Mouse (Mus musculus): ENCODE data around the gene 1700067K01Rik. TPM values are rescaled to one million over a fixed set of nuclear protein-coding genes. Genes with fewer than 3 reads are reported as not detected.

1700067K01Rik gene
- 0.68 and 0.99 TPM in 2 replicates for polyA plus RNA-seq (2016; fragmentation: Nextera tagmentation; extraction: Ambion mirVana)

DNA sequence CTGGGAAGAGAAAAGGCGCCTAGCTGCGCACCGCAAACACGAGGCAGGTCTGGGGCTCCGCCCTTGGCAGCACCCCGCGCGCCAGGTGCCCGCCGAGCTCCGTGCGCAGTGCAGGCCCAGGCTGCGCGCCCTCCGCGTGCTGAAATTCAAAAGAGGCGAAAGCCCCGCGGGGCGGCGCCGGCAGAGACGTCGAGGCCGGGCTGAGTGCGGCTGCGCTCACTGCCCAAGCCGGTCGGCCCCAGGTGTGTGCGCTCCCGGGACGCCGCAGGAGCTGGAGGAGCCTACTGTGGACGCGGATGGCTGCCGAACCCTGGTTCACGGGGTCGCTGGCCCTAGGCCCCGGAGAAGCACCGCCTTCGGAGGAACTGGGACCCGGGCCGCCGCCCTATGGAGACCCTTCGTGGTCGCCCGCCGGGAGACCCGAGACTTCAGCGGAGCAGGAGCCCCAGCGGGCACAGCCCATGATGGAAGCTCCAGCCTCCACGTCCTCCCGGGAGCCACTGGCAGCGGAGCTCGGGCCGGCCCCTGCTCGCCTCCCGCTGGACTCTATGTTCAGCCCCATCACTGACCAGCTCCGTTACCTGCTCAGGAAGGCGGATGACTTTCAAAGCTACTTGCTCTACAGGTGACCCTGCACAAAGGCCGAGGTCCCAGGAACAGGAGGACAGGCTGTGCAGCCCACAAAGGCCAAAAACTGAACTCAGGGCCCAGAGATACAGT is at the start of gene 1700067K01Rik:
1700067K01Rik (plus strand) TSS at position 222 of the 720 bp plus-strand sequence.
- Histone ChIP-seq H3K36me3 (peaks cover 33% of the 10 kb centered on the region), H3K9me3 (replicated peaks) (no peaks in the 10 kb centered on the region), H3K4me3 (peak within 1 kb of the TSS; percentile 43), H3K4me1 (peaks cover 56% of the 10 kb centered on the region), H3K27me3 (ENCODE audit: low read depth, poor library complexity, severe bottlenecking) (peaks cover 57% of the 10 kb centered on the region), H3K27ac (replicated peaks) (peak within 1 kb of the TSS; percentile 42)
- WGBS = 17% methylated on average over 61 of the region's 61 CpGs
- peak; percentile 37 for DNase-seq (ENCODE audit: low spot score)

DNA sequence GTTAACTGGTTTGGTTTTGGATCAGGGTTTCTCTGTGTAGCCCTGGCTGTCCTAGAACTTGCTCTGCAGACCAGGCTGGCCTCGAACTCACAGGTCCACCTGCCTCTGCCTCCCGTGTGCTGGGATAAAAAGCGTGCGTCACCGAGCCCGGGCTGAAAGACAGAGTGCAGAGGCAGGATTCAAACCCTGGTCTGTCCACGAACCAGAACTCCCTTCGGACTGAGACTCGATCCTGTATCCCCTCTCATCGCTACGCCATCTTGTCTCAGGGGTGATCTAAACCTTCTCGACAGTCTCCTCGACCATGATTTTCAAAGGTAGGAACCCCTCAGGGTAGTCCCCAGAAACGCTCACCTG is 46.6 kb upstream of the 1700067K01Rik start:
- Histone ChIP-seq H3K4me3 (peak overlapping the region; percentile 81), H3K27ac (replicated peaks) (peak overlapping the region; percentile 78), H3K27me3 (ENCODE audit: low read depth, poor library complexity, severe bottlenecking) (no peaks in the 10 kb centered on the region), H3K36me3 (peaks cover 15% of the 10 kb centered on the region), H3K9me3 (replicated peaks) (no peaks in the 10 kb centered on the region), H3K4me1 (peaks cover 21% of the 10 kb centered on the region)
- no peak for DNase-seq (ENCODE audit: low spot score)
- 2% methylated on average over 14 of the region's 14 CpGs for WGBS

DNA sequence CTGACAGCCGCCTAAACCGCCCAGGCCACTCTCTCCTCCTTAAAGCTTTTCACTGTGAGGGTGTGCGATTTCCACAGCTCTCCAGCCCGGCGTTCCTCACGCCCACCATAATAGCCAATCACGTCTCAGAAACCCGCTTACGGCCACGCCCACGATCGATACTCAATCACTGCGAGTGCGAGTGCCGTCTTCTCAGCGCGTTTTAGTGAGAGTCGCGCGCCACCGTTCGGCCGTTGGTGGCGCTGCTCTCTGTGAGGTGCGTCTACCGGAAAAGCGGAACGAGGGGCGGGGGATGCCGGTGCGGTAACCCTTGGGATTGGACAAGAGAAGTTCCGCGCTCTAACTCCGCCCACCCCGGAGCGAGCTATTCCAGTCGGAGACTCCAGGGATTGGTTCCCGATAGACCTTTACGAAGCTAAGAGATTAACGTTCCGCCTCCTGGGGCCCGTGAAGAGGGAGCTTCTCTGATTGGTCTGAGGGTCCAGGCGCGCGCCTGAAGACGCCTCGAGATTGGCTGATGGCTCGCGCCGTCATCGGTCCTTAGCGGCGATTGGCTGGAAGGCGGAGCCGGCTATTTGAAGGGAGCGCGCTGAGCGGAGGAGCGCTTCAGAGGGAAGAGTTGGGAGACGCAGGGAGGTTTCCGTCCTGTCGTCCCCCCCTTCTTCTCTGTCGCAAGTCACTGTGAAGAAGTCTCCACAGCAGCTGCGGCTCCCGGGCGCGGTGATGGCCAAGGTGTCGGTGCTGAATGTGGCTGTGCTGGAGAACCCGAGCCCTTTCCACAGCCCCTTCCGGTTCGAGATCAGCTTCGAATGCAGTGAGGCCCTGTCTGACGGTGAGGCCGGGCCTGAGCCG is 46.0 kb upstream of the 1700067K01Rik start, which contains the start of the genes Gm10644 and Asf1b:
Gm10644 (minus strand) TSS at position 100 of the 852 bp plus-strand sequence.
Asf1b (plus strand) TSS at position 402 of the 852 bp plus-strand sequence.
- WGBS = under 1% methylated on average over 75 of the region's 75 CpGs
- Histone ChIP-seq H3K27me3 (ENCODE audit: low read depth, poor library complexity, severe bottlenecking) (no peaks in the 10 kb centered on the region), H3K4me1 (peaks cover 21% of the 10 kb centered on the region), H3K9me3 (replicated peaks) (no peaks in the 10 kb centered on the region), H3K27ac (replicated peaks) (peak within 1 kb of the TSS; percentile 78), H3K36me3 (peaks cover 21% of the 10 kb centered on the region), H3K4me3 (peak within 1 kb of the TSS; percentile 81)
- DNase-seq (ENCODE audit: low spot score) = peak; percentile 99

DNA sequence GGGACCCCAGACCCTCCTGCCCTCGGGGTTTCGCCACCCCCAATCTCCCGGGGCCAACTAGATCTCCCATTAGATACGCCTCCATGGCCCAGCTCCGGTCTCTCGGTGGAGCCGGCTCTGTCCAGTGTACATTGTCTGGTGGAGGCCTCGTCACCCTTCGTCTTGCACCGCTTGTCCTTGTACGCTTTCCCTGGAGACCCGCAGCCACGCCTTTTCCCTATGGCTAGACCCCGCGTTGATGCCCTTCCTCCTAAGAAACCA is 45.4 kb upstream of the 1700067K01Rik start:
- Histone ChIP-seq H3K4me1 (peaks cover 21% of the 10 kb centered on the region), H3K9me3 (replicated peaks) (no peaks in the 10 kb centered on the region), H3K27ac (replicated peaks) (peak overlapping the region; percentile 78), H3K27me3 (ENCODE audit: low read depth, poor library complexity, severe bottlenecking) (no peaks in the 10 kb centered on the region), H3K36me3 (peaks cover 25% of the 10 kb centered on the region), H3K4me3 (peak overlapping the region; percentile 81)
- WGBS = 5% methylated on average over 15 of the region's 15 CpGs
- DNase-seq (ENCODE audit: low spot score) = no peak

DNA sequence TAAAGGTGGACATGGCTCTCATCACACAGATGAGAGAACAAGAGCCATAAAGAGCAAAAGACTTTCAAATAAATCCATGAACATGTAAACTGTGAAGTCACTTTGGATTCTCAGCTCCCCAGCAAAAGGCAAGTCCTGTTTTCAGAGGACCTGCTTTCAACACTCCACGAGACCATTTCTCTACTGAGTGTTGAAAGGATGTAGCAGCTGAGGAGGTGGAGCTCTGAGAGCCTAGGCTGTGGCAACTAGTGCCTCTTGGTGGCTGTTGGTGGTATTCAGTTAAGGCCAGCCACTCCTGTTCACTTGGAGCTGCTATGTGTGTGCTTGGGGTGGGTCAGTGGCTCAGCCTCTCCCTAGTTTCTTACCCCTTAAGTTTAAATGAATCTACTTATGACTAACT is 44.5 kb upstream of the 1700067K01Rik start:
- H3K36me3 ChIP-seq = peaks cover 29% of the 10 kb centered on the region
- H3K9me3 ChIP-seq (replicated peaks) = no peaks in the 10 kb centered on the region
- no peak for DNase-seq (ENCODE audit: low spot score)
- H3K27ac ChIP-seq (replicated peaks) = no peak overlapping the region; the same call in 1 of the 2 replicates
- peak overlapping the region; percentile 81 for H3K4me3 ChIP-seq
- H3K27me3 ChIP-seq (ENCODE audit: low read depth, poor library complexity, severe bottlenecking) = no peaks in the 10 kb centered on the region
- WGBS = 36% methylated on average over 1 of the region's 1 CpGs
- peaks cover 21% of the 10 kb centered on the region for H3K4me1 ChIP-seq

DNA sequence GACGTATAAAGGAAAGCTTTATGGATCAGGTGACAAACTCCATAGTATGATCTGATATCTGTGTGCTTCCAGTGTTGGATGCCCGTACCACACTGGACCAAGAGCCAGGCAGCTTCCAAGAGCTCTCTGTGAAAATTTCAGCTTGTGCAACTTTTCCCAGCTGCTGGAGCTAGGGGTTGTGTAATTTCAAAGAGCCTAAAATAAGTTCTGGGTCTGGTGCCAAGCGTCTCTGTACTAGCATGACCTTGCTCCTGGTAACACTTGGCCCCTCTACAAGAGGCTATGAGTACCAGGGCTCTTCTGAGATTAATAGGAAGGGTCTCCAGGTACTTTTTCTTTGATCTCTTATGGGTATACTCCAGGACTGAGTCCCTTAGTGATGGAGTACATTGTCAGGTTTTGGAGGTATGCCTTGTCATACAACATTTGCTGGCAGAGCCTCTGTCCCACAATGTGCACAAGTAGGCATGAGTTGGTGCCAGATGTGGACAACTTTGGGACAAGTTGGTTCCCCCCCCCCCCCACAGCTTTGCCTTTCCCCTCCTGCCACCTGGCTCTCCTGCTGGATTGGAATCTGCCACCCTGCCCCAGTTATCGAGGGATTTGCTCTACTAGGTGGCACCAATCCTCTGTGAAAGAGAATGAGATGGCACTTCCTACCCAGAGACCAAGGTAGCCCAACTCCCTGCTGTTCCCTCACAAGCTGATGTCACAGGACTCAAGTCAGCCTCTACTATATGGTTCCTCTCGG is 37.1 kb upstream of the 1700067K01Rik start:
- no peak overlapping the region for H3K27ac ChIP-seq (replicated peaks)
- H3K9me3 ChIP-seq (replicated peaks) = no peaks in the 10 kb centered on the region
- DNase-seq (ENCODE audit: low spot score) = no peak
- H3K4me1 ChIP-seq = no peaks in the 10 kb centered on the region
- no peaks in the 10 kb centered on the region for H3K27me3 ChIP-seq (ENCODE audit: low read depth, poor library complexity, severe bottlenecking)
- H3K36me3 ChIP-seq = peaks cover 78% of the 10 kb centered on the region
- H3K4me3 ChIP-seq = no peak overlapping the region
- 91% methylated on average over 5 of the region's 5 CpGs for WGBS

DNA sequence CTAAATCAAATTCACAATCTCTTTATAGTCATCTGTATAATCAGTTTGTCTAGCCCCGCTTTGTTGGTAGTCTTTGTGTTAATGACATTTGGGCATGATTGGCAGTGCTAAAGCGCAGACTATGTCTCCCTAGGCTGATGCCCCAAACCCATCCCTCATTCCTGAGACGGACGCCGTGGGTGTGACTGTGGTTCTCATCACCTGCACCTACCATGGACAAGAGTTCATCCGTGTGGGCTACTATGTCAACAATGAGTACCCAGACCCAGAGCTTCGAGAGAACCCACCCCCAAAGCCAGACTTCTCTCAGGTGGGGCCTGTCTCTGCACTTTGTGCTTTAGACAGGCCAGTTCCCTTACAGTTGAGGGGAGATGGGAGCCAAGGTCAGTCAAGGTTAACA is 33.6 kb upstream of the 1700067K01Rik start:
- peaks cover 68% of the 10 kb centered on the region for H3K36me3 ChIP-seq
- no peak overlapping the region for H3K27ac ChIP-seq (replicated peaks)
- no peaks in the 10 kb centered on the region for H3K9me3 ChIP-seq (replicated peaks)
- WGBS = 95% methylated on average over 7 of the region's 7 CpGs
- DNase-seq (ENCODE audit: low spot score) = no peak
- peaks cover 13% of the 10 kb centered on the region for H3K4me1 ChIP-seq
- no peak overlapping the region for H3K4me3 ChIP-seq
- H3K27me3 ChIP-seq (ENCODE audit: low read depth, poor library complexity, severe bottlenecking) = no peaks in the 10 kb centered on the region

DNA sequence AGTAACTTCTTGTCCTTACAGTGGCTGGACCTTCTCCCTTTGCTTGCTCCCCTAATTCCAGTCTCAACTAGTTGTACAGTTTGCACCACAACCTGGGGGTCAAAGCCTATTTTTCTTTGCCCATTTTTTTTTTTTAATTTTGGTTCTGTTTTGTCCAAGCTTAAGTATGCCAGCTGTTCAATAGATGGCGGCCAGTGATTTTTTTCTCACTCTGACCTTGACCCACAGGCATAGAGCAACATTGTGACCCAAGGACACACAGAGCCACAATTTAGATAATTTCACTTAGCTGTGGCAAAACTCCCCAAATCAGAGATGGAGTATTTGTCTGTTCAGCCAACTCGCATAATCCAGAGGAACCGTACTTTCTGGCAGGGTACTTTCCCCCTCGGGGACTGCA is 30.2 kb upstream of the 1700067K01Rik start:
- Histone ChIP-seq H3K36me3 (peaks cover 44% of the 10 kb centered on the region), H3K9me3 (replicated peaks) (no peaks in the 10 kb centered on the region), H3K27ac (replicated peaks) (no peak overlapping the region), H3K4me3 (0 out of 2 replicates have a peak overlapping the region, but pooled peaks have one; percentile 89), H3K4me1 (peaks cover 30% of the 10 kb centered on the region), H3K27me3 (ENCODE audit: low read depth, poor library complexity, severe bottlenecking) (no peaks in the 10 kb centered on the region)
- WGBS = 88% methylated on average over 4 of the region's 4 CpGs
- DNase-seq (ENCODE audit: low spot score) = no peak

DNA sequence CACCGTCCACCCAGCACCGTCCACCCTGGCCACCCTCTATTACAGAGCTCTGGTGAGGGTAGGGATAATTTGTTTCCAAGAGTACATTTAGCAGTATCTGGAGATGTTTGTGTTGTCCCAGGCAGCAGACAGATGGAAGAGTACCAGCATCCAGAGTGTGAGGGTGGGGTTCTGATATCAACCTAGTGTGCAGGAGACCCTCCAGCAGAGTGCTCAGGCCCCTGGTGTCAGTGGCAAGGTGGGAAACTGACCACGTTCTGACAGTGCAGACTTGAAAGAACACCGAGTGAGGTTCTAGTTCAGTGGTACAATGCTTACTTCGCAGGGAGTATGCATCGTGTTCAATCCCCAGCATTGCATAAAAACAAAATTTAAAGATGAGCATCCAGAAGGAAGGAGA is 29.6 kb upstream of the 1700067K01Rik start:
- H3K4me1 ChIP-seq = peaks cover 31% of the 10 kb centered on the region
- H3K27ac ChIP-seq (replicated peaks) = peak overlapping the region; percentile 92
- no peak for DNase-seq (ENCODE audit: low spot score)
- H3K4me3 ChIP-seq = peak overlapping the region; percentile 89
- H3K9me3 ChIP-seq (replicated peaks) = no peaks in the 10 kb centered on the region
- peaks cover 38% of the 10 kb centered on the region for H3K36me3 ChIP-seq
- 75% methylated on average over 6 of the region's 6 CpGs for WGBS
- no peaks in the 10 kb centered on the region for H3K27me3 ChIP-seq (ENCODE audit: low read depth, poor library complexity, severe bottlenecking)

DNA sequence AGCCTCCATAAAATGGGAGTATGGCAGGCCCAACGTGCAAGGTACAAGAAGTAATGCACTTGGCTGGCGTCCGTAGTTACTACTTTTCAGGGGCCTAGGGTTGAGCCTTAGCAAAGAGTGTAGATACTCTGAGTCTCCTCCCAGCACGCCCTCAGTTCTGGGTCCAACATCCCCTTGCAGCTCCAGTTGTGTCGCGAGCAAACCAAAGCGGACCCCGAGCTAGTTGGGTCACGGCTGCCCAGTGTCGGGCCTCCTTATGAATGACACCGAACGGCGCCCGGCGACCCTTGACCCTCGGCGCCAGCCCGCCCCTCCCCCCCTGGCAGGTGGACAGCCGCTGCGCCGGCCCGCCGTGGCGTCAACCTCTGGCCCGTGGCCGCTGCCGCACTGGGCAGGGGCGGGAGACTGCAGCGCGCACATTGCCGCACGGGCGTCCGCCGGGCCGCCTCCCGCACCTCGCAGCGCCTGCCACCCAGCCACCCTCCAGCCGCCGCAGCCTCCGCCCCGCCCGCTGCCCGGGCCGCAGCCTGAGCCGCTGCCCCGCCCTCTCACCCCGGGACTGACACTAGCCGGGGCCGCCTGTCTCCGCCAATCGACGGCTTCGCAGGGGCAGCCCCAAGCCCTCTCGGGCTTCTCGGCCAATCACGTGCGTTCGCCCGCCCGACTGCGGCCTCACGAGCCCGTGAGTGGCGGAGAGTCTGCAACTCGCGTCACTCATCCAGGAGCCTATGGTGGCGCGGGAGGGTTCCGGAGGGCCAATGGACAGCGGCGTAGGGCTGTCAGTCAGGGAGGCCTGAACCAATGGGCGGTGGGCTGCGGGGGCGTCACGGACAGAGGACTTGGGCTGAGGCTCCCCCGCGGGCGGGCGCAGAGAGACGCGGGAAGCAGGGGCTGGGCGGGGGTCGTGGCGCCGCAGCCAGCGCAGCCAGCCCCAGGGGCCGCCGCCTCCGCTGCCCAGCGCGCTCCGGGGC is 28.9 kb upstream of the 1700067K01Rik start, which contains the start of gene Prkaca:
Prkaca (plus strand) TSS at position 844 of the 971 bp plus-strand sequence.
- Histone ChIP-seq H3K36me3 (peaks cover 31% of the 10 kb centered on the region), H3K4me1 (peaks cover 39% of the 10 kb centered on the region), H3K27ac (replicated peaks) (peak within 1 kb of the TSS; percentile 92), H3K27me3 (ENCODE audit: low read depth, poor library complexity, severe bottlenecking) (no peaks in the 10 kb centered on the region), H3K9me3 (replicated peaks) (no peaks in the 10 kb centered on the region), H3K4me3 (peak within 1 kb of the TSS; percentile 89)
- WGBS = under 1% methylated on average over 79 of the region's 94 CpGs
- DNase-seq (ENCODE audit: low spot score) = peak; percentile 99

DNA sequence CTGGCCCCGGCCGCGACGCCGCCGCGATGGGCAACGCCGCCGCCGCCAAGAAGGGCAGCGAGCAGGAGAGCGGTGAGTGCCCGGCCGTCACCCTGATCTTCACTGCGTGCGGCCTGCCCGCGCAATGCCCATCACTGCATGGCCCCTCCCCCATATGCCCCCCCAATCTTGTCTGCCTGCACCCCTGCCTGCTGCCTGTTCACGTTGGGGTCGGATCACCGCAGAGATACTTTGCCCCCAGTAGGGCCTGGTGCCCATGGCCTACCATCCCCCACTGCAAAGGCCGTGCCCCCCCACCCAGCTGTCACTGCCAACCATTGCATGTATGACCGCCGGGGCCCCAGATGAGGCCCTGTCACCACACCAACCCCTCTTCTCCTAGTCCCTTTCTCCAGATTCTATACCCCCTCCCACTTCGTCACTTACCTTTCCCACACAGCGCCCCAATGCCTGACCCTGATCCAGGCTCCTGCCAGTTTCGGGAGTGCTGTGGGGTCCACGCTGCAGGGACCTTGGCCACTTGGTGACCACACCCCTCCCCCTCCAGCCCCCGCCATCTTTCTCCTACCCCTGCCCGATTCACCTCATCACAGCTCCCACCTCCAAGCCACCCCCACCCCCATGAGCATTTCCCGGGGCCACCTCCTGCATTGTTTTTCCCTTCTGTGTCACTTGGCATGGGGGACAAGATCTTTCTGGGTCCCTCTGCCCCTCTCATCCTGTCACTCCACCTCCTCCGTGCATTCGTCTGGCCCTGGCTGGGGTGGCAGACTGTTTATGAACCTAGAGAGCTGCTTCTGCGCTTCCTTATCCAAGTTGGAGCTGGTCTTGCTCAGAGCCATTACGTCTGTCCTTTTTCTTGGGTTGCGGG is 27.9 kb upstream of the 1700067K01Rik start:
- Histone ChIP-seq H3K27ac (replicated peaks) (peak overlapping the region; percentile 92), H3K27me3 (ENCODE audit: low read depth, poor library complexity, severe bottlenecking) (no peaks in the 10 kb centered on the region), H3K9me3 (replicated peaks) (no peaks in the 10 kb centered on the region), H3K36me3 (peaks cover 27% of the 10 kb centered on the region), H3K4me1 (peaks cover 48% of the 10 kb centered on the region), H3K4me3 (peak overlapping the region; percentile 89)
- 7% methylated on average over 22 of the region's 37 CpGs for WGBS
- no peak for DNase-seq (ENCODE audit: low spot score)

All from midbrain, embryonic 10.5 days (tissue).